Mouse (Mus musculus) embryo, embryonic 11.5 days (tissue): ENCODE measurements around the gene Gm20498.
"Not testable (repeated sequence)": the region's sequence is repeated elsewhere in the genome, so short reads cannot be mapped to it uniquely, and the experiment has no call there.

Experiments
- DNase-seq: peaks from one replicate; pipeline ENCODE4 v3.0.0-alpha.2; 2012; ENCODE audit warnings: low read depth, low spot score

Gm20498 gene

GRCm38 (mm10) chr12:81532316-81533028 lies at the start of gene Gm20498, which contains the start of gene Synj2bp:
Gene Gm20498 (minus strand): TSS chr12:81532905.
Gene Synj2bp (minus strand): TSS chr12:81532911.
- DNase-seq, result peak; percentile 67

DNA sequence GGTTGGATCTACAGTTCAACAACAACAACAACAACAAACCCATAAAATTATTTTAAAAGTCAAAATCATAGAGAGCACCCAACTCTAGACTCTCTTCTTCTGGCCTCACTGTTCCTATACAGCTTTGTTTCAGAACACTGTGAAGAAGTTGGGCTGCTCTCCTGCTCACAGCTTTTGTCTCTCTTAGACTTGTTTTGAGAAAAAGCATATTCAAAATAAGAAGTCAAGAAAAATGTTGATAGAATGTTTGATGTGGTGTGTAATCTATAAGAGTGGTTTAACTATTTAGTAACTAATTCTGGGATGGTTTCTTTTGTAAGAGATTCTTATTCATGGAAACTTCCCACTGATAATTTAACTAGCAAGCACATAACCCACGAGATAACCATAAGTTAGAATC lies 35.7 kb upstream of the Gm20498 start, which contains the start of gene Adam21:
TSS of gene Adam21 (minus strand) at position 101 of the 400 bp plus-strand sequence.
- no peak for DNase-seq

- no peak for DNase-seq
Observed at GRCm38 (mm10) chr12:81567931-81568330, 35.2 kb upstream of the Gm20498 start.

DNA sequence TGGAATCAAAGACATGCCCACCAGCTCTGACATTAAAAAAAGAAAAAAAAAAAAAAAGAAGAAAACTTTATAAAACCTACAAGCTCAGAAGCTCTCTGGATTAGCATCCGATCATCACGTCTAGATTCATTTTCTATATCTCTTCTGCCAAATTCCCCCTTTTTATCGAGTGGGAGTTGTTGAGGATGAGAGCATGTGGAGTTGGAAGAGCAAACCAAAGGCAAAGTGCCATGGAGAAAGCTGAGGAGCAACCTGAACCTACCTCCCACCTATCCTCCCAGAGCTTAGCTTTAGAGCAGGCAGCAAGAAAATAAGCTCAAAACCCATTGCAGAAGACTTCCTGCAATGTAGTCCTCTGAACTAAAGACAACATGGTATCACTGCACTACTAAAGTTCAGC lies 31.5 kb upstream of the Gm20498 start:
- DNase-seq, result no peak

DNA sequence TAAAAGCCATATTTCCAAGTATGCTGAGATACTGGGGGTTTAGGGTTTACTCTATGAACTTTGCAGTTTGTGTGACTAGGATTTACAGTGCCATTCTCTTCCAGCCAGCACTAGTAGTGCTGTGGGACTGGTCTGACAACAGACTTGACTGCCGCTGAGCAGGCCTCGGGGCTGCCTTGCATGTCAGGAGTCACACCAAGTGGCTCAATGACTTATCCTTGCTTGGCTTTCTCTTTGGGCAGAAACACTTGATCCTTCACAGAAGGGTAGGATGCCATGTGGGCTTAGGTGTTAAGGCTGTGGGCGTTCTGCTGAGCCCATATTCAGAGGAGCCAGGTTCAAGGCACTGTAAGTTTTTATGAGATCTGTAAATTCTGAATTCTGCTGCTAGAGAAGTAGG lies 16.6 kb upstream of the Gm20498 start:
- no peak for DNase-seq

GRCm38 (mm10) chr12:81547163-81547562 lies 14.5 kb upstream of the Gm20498 start:
- no peak for DNase-seq

GRCm38 (mm10) chr12:81533029-81533419 lies 319 bp upstream of the Gm20498 start:
- no peak for DNase-seq

DNA sequence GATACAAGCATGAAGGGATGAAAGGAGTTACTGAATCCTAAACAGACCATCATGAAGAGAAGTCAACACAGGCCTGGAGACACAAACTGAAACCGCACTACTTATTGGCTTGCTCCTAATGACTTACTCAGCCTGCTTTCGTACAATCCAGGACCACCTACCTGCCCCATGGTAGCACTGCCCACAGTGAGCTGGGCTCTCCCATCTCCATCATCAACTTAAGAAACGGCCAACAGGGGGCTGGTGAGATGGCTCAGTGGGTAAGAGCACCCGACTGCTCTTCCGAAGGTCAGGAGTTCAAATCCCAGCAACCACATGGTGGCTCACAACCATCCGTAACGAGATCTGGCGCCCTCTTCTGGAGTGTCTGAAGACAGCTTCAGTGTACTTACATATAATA lies 2.1 kb downstream of the Gm20498 start:
- DNase-seq, result not testable (repeated sequence)

DNA sequence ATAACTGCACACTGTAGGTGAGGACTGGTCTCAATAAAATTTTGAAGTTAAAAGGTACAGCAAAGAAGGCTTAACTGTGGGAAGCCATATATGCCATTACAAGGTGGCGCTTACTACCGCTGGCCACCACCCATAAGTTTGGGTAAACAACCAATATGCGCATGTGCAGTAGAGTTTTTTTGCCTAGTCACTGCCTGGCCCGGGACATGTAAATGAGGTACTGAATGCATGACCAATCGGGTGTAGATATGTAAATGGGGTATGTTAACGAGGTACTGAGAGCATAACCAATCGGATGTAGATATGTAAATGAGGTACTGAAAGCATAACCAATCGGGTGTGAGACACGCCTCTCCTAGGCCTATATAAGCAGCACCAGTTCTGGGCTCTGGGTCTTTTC lies 35.8 kb downstream of the Gm20498 start:
- DNase-seq, result not testable (repeated sequence)

- DNase-seq, result no peak
Observed at GRCm38 (mm10) chr12:81490491-81490890, 42.2 kb downstream of the Gm20498 start.

DNA sequence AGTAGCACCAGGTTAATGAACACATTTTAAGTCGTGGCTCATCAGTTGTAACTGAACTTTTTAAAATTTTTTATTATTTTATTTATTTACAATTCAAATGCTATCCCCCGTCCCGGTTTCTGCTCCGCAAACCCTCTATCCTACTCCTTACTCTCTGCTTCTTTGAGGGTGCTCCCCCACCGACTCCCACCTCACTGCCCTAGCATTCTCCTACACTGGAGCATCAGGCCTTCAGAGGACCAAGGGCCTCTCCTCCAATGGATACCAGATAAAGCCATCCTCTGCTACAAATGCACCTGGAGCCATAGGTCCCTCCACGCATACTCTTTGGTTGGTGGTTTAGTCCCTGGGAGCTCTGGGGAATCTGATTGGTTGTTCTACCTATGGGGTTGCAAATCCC lies 47.4 kb downstream of the Gm20498 start:
- DNase-seq, result no peak

- DNase-seq, result peak; percentile 73
Observed at GRCm38 (mm10) chr12:81484727-81485191, 47.9 kb downstream of the Gm20498 start, which contains the start of gene Cox16. Gene Cox16 (minus strand): TSS chr12:81485127.

- DNase-seq, result no peak
Observed at GRCm38 (mm10) chr12:81484212-81484611, 48.5 kb downstream of the Gm20498 start.

GRCm38 (mm10) chr12:81483656-81484055 lies 49.0 kb downstream of the Gm20498 start:
- peak; percentile 31 for DNase-seq

DNA sequence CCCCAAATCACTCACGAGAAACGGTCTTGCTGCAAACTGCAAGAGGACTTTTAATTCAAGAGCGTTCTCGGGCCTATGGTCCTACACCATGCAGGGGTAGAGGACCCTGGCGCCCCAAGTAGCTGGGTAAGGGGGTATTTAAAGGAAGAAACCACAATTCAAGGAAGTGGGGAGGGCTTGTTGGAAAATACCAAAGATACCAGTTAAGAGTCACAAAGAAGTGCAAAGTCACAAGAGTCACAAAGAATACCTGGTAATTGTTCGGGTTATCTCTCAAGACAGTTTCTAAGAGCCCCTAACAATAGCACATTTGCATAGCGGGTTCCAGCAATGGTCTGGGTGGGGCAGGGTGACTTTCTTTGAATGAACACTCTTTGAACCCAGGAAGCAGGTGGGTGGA lies 73.7 kb downstream of the Gm20498 start:
- DNase-seq, result not testable (repeated sequence)

GRCm38 (mm10) chr12:81438985-81439384 lies 93.7 kb downstream of the Gm20498 start:
- DNase-seq, result not testable (repeated sequence)

DNA sequence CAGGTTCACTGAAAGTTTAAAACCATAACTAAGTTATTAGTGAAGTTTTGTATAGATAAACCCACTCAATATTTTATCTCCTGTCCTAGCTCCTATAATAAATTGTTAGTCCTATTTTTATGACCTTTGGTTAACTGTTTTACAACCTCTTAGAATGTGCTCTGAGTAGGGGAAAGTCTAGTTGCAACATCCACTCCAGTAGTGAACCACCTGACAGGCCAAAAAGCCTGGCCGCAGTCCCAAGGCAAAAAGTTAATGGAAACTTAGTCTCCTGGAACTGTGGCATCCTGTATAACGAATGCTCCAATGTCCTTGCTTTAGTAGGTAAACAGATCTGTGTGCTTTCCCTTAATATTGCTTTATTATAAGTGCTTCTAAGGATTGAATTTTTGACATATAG lies 97.9 kb downstream of the Gm20498 start:
- not testable (repeated sequence) for DNase-seq

DNA sequence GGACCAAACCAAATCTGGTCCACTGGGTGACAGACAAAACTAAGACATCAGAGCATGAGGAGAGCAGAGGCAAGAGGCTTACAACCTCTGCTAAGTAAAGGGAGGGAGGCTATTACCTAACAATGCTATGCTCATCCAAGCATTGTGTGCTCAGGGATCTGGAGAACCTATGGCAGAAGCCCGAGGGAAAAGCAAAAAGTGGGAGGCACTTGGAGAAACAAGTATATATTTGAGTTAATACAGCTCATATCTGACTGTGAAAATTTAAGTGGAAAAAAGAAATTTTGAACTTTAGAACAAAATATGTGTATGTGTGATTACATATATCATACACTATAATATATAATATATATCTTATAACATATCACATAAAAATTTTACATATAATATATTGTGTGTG lies 110.9 kb downstream of the Gm20498 start, which contains the start of gene Adam4:
TSS of gene Adam4 (minus strand) at position 101 of the 400 bp plus-strand sequence.
- no peak for DNase-seq

DNA sequence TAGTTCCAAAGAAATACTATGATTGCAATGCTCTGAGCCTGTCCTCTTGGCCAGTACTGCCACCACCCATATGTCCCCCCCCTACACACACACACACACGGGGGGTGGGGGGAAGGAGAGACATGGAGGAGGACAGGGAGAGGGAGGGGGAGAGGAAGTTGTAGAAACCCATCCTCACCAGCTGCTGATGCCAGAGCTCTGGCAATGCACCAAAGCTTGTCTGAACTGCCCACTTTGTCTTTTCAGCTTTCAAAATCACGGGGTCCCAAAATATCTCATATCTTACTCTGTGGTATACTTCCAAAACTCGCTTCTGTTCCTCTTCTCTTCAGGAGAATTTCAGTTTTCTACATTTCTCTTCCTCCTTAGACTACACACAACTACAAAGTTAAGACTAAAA lies 119.5 kb downstream of the Gm20498 start:
- no peak for DNase-seq

DNA sequence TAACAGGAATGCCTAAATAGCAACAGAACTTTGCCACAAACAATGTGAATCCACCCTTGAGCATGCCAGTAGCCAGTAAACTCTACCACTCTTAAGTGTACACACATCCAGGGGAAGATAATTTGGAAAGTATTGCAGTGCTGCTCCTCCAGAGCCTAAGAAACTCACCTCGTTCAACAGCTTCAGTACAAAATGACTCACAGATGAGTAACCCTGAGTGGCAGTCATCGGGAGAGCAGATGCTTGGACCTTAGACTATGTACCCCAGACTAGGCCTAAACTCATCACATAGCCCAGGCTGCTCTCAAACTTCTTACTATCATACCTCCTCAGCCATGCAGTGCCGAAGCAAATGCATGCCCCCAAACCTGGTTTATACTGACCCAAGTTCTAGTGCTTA lies 123.7 kb downstream of the Gm20498 start:
- DNase-seq, result no peak

GRCm38 (mm10) chr12:81402187-81402586 lies 130.5 kb downstream of the Gm20498 start:
- DNase-seq, result peak; percentile 44

GRCm38 (mm10) chr12:81379364-81379763 lies 153.3 kb downstream of the Gm20498 start, which contains the start of gene Gm4787:
Gene Gm4787 (minus strand): TSS chr12:81379464.
- DNase-seq, result not testable (repeated sequence)

DNA sequence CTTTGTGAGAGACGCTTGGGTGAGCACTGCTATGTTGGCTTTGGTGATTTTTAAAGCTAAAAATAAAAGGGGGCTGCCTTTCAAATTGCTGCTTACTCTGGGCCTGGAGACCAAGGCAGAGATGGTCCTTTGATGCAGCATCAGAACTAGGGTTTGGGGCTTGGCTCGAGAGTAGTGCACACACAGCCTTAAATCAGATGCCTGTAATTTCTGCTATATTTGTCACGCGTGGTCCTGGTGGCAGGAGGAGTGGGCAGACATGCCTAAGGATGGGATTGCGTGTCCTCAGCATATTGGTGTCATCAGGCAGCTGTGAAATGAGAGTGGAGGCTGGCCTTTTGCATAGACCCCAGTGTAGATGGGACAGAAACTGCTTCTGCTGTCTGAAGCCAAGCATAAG lies 198.9 kb downstream of the Gm20498 start:
- no peak for DNase-seq
